Mouse (Mus musculus) kidney, adult 2 months (tissue): ENCODE measurements around the gene Atp13a5.

Experiments
- CTCF ChIP-seq: fragments of 200-500 bp; conservative IDR thresholded peaks from 2 replicates; pipeline ENCODE4 v1.5.1; 2011; ENCODE audit warnings: low read depth, mild to moderate bottlenecking, control low read depth, low read length, moderate library complexity, mixed read lengths; ENCODE audit not compliant: insufficient read depth, insufficient read length
- POLR2A ChIP-seq: fragments of 200-500 bp; IDR thresholded peaks from one replicate; pipeline ENCODE4 v1.6.1; 2011; ENCODE audit warnings: low read depth, low read length, control low read depth

- TF ChIP-seq POLR2A = no peak
- no peak for TF ChIP-seq CTCF
Measured at GRCm38 (mm10) chr16:29378458-29378857, at the start of gene Atp13a5.
